Mouse (Mus musculus) embryonic facial prominence, embryonic 14.5 days (tissue): ENCODE results near the gene Lag3. TPM values are rescaled to one million over a fixed set of nuclear protein-coding genes. Genes with fewer than 3 reads are reported as not detected.
A peak's percentile ranks its signal among the peaks of the same experiment; 100 is the strongest.

Experiments used
- ATAC-seq: fragments of 200-750 bp; cut with Nextera tagmentation; 2 replicates; pipeline ENCODE4 v1.8.0; 2017; ENCODE audit warnings: low read depth, moderate number of reproducible peaks, moderate TSS enrichment
- DNase-seq: peaks from one replicate; pipeline ENCODE4 v3.0.0-alpha.2; 2015; ENCODE audit warnings: low spot score
- H3K27ac ChIP-seq: fragments of 300-500 bp; sonication (generic); replicated peaks from 2 replicates; pipeline ENCODE4 v1.5.1; 2014; ENCODE audit warnings: low read depth, mild to moderate bottlenecking, low read length, moderate library complexity
- H3K27me3 ChIP-seq: fragments of 300-500 bp; sonication (generic); replicated peaks from 2 replicates; pipeline ENCODE4 v1.6.1; 2014; ENCODE audit warnings: low read length; ENCODE audit not compliant: control insufficient read depth, insufficient read depth
- H3K36me3 ChIP-seq: fragments of 300-500 bp; sonication (generic); 2 replicates; pipeline ENCODE4 v1.6.1; 2014; ENCODE audit warnings: low read length, mixed read lengths; ENCODE audit not compliant: control insufficient read depth, insufficient read depth
- H3K4me1 ChIP-seq: fragments of 300-500 bp; sonication (generic); 2 replicates; pipeline ENCODE4 v1.6.1; 2014; ENCODE audit warnings: antibody characterized with exemption, low read length; ENCODE audit not compliant: control insufficient read depth, insufficient read depth
- H3K4me2 ChIP-seq: fragments of 300-500 bp; sonication (generic); 2 replicates; pipeline ENCODE4 v1.6.1; 2014; ENCODE audit warnings: low read depth, mild to moderate bottlenecking, low read length, moderate library complexity, mixed read lengths
- H3K4me3 ChIP-seq: fragments of 300-500 bp; sonication (generic); 2 replicates; pipeline ENCODE4 v1.5.1; 2014; ENCODE audit warnings: low read depth, mild to moderate bottlenecking, low read length
- H3K9ac ChIP-seq: fragments of 300-500 bp; sonication (generic); 2 replicates; pipeline ENCODE4 v1.6.1; 2014; ENCODE audit warnings: low read depth, mild to moderate bottlenecking, low read length, moderate library complexity, mixed read lengths
- H3K9me3 ChIP-seq: fragments of 300-500 bp; sonication (generic); 2 replicates; pipeline ENCODE4 v1.6.1; 2016; ENCODE audit warnings: low read length; ENCODE audit not compliant: control insufficient read depth
- WGBS: fragments of 180-500 bp; shearing (Covaris S2); extraction: QIAGEN DNeasy Blood & Tissue Kit; methylation state at CpG from one replicate; pipeline ENCODE4 v1.1.7; 2014; 5-methylcytosine and 5-hydroxymethylcytosine counted together
- polyA plus RNA-seq: library from polyadenylated mRNA; unstranded; fragments of >200 nt; fragmentation: Nextera tagmentation; extraction: Ambion mirVana; gene quantifications from 2 replicates; pipeline ENCODE4 v1.2.1, GENCODE M21; 2014

Gene Lag3
- polyA plus RNA-seq, 1 experiment from 2014 or later = 2.4 TPM

- H3K9me3 ChIP-seq = no peaks in the 10 kb centered on the region
- H3K27me3 ChIP-seq = no peaks in the 10 kb centered on the region
- peak overlapping the region; percentile 50 for H3K9ac ChIP-seq
- no peak overlapping the region for H3K27ac ChIP-seq
- peak overlapping the region; percentile 49 for H3K4me2 ChIP-seq
- ATAC-seq (peak; percentile 62; the same call in 1 of the 2 replicates), DNase-seq (peak; percentile 50)
- H3K4me3 ChIP-seq = peak overlapping the region; percentile 21
- peaks cover 14% of the 10 kb centered on the region for H3K4me1 ChIP-seq
- H3K36me3 ChIP-seq = peaks cover 27% of the 10 kb centered on the region
- WGBS = 8% methylated on average over 32 of the region's 32 CpGs
Measured at GRCm38 (mm10) chr6:124910032-124910431, 1.5 kb downstream of the Lag3 start.

- Histone ChIP-seq H3K9me3 (no peaks in the 10 kb centered on the region), H3K9ac (no peak overlapping the region), H3K27me3 (no peaks in the 10 kb centered on the region), H3K4me1 (peaks cover 16% of the 10 kb centered on the region), H3K4me2 (no peak overlapping the region), H3K4me3 (no peak overlapping the region), H3K27ac (no peak overlapping the region), H3K36me3 (peaks cover 4% of the 10 kb centered on the region)
- 65% methylated on average over 1 of the region's 1 CpGs for whole genome bisulfite sequencing
- ATAC-seq = no peak
- DNase-seq = no peak
Measured at GRCm38 (mm10) chr6:124907767-124908166, 3.7 kb downstream of the Lag3 start.

- Histone ChIP-seq H3K27ac (peak overlapping the region; percentile 99), H3K9me3 (no peaks in the 10 kb centered on the region), H3K4me1 (peaks cover 16% of the 10 kb centered on the region), H3K9ac (peak overlapping the region; percentile 74), H3K4me3 (peak overlapping the region; percentile 52), H3K27me3 (no peaks in the 10 kb centered on the region), H3K36me3 (no peaks in the 10 kb centered on the region), H3K4me2 (peak overlapping the region; percentile 80)
- ATAC-seq (no peak), DNase-seq (no peak)
- 41% methylated on average over 13 of the region's 16 CpGs for WGBS
Measured at GRCm38 (mm10) chr6:124904991-124905860, 6.3 kb downstream of the Lag3 start.

- H3K4me2 ChIP-seq = peak overlapping the region; percentile 80
- H3K27me3 ChIP-seq = no peaks in the 10 kb centered on the region
- H3K27ac ChIP-seq = peak overlapping the region; percentile 99
- H3K9ac ChIP-seq = peak overlapping the region; percentile 74
- ATAC-seq (peak; percentile 86), DNase-seq (peak; percentile 94)
- H3K36me3 ChIP-seq = no peaks in the 10 kb centered on the region
- H3K4me1 ChIP-seq = peaks cover 8% of the 10 kb centered on the region
- H3K9me3 ChIP-seq = no peaks in the 10 kb centered on the region
- peak overlapping the region; percentile 52 for H3K4me3 ChIP-seq
- 11% methylated on average over 18 of the region's 24 CpGs for whole genome bisulfite sequencing
Measured at GRCm38 (mm10) chr6:124904161-124904981, 7.1 kb downstream of the Lag3 start.

- H3K27me3 ChIP-seq = no peaks in the 10 kb centered on the region
- peak overlapping the region; percentile 74 for H3K9ac ChIP-seq
- H3K36me3 ChIP-seq = no peaks in the 10 kb centered on the region
- ATAC-seq (peak; percentile 84), DNase-seq (peak; percentile 94)
- peak overlapping the region; percentile 52 for H3K4me3 ChIP-seq
- peaks cover 8% of the 10 kb centered on the region for H3K4me1 ChIP-seq
- H3K9me3 ChIP-seq = no peaks in the 10 kb centered on the region
- H3K4me2 ChIP-seq = peak overlapping the region; percentile 80
- WGBS = under 1% methylated on average over 23 of the region's 23 CpGs
- H3K27ac ChIP-seq = peak overlapping the region; percentile 99
Measured at GRCm38 (mm10) chr6:124903580-124904151, 7.8 kb downstream of the Lag3 start.

DNA sequence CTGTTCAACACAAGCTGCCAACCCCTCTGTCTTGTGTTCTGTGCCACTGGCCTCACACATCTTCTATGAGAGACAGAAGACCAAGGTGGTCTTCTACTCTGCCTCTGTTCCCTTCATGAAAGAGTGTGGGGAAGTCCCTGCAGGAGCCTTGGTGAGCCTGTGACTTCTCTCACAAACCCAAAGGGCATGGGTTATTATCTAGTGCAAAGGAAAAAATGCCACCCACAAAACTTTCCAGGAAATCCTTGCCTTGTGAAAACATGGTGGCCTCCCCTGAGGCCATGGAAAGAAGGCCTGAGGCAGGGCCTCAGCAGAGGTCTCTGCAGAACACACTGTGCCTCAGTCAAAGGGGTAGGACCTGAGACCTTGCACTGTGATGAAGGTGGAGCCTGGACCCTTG, 9.7 kb downstream of the Lag3 start:
- Histone ChIP-seq H3K4me3 (no peak overlapping the region), H3K9me3 (no peaks in the 10 kb centered on the region), H3K27me3 (no peaks in the 10 kb centered on the region), H3K36me3 (no peaks in the 10 kb centered on the region), H3K9ac (no peak overlapping the region; the same call in 1 of the 2 replicates), H3K4me2 (no peak overlapping the region), H3K4me1 (peaks cover 8% of the 10 kb centered on the region), H3K27ac (no peak overlapping the region)
- DNase-seq (no peak), ATAC-seq (no peak)

- H3K36me3 ChIP-seq = no peaks in the 10 kb centered on the region
- H3K27me3 ChIP-seq = no peaks in the 10 kb centered on the region
- peaks cover 8% of the 10 kb centered on the region for H3K4me1 ChIP-seq
- ATAC-seq (no peak), DNase-seq (no peak)
- 64% methylated on average over 10 of the region's 10 CpGs for WGBS
- no peak overlapping the region for H3K9ac ChIP-seq
- H3K4me2 ChIP-seq = no peak overlapping the region
- H3K27ac ChIP-seq = no peak overlapping the region
- H3K9me3 ChIP-seq = no peaks in the 10 kb centered on the region
- H3K4me3 ChIP-seq = no peak overlapping the region
Measured at GRCm38 (mm10) chr6:124900801-124901480, 10.6 kb downstream of the Lag3 start.
